Mouse (Mus musculus) lung, embryonic 14.5 days (tissue): ENCODE measurements around the gene Bloc1s4. TPM values are rescaled to one million over a fixed set of nuclear protein-coding genes. Genes with fewer than 3 reads are reported as not detected.

Experiments used
- ATAC-seq: fragments of 200-750 bp; cut with Nextera tagmentation; 2 replicates; pipeline ENCODE4 v1.8.0; 2017; ENCODE audit warnings: mild to moderate bottlenecking, moderate TSS enrichment, moderate library complexity; ENCODE audit not compliant: insufficient read depth
- DNase-seq: peaks from one replicate; pipeline ENCODE4 v3.0.0-alpha.2; 2015
- H3K27ac ChIP-seq: fragments of 300-500 bp; sonication (generic); 2 replicates; pipeline ENCODE4 v1.5.1; 2014; ENCODE audit warnings: low read depth, mild to moderate bottlenecking, moderate library complexity
- H3K27me3 ChIP-seq: fragments of 300-500 bp; sonication (generic); 2 replicates; pipeline ENCODE4 v1.6.1; 2014; ENCODE audit warnings: low read length, control low read depth; ENCODE audit not compliant: insufficient read depth
- H3K36me3 ChIP-seq: fragments of 300-500 bp; sonication (generic); 2 replicates; pipeline ENCODE4 v1.6.1; 2014; ENCODE audit warnings: control low read depth; ENCODE audit not compliant: insufficient read depth
- H3K4me1 ChIP-seq: fragments of 300-500 bp; sonication (generic); 2 replicates; pipeline ENCODE4 v1.6.1; 2014; ENCODE audit warnings: antibody characterized with exemption, control low read depth; ENCODE audit not compliant: insufficient read depth
- H3K4me2 ChIP-seq: fragments of 300-500 bp; sonication (generic); 2 replicates; pipeline ENCODE4 v1.6.1; 2014; ENCODE audit warnings: mild to moderate bottlenecking
- H3K4me3 ChIP-seq: fragments of 300-500 bp; sonication (generic); 2 replicates; pipeline ENCODE4 v1.5.1; 2014; ENCODE audit warnings: low read depth, low read length
- H3K9ac ChIP-seq: fragments of 300-500 bp; sonication (generic); 2 replicates; pipeline ENCODE4 v1.6.1; 2014
- H3K9me3 ChIP-seq: fragments of 300-500 bp; sonication (generic); 2 replicates; pipeline ENCODE4 v1.6.1; 2016; ENCODE audit warnings: low read depth, low read length, control low read depth
- CTCF ChIP-seq: IDR thresholded peaks from 2 replicates; pipeline ENCODE4 v1.5.1; 2016; ENCODE audit warnings: antibody characterized with exemption, low read depth
- WGBS: fragments of 180-500 bp; shearing (Covaris S2); extraction: QIAGEN DNeasy Blood & Tissue Kit; methylation state at CpG from one replicate; pipeline ENCODE4 v1.1.7; 2014; 5-methylcytosine and 5-hydroxymethylcytosine counted together
- polyA plus RNA-seq: library from polyadenylated mRNA; unstranded; fragments of >200 nt; fragmentation: Nextera tagmentation; extraction: Ambion mirVana; gene quantifications from 2 replicates; pipeline ENCODE4 v1.2.1, GENCODE M21; 2014

Bloc1s4 gene
- polyA plus RNA-seq, 1 experiment from 2014 or later: 23.2 TPM

DNA sequence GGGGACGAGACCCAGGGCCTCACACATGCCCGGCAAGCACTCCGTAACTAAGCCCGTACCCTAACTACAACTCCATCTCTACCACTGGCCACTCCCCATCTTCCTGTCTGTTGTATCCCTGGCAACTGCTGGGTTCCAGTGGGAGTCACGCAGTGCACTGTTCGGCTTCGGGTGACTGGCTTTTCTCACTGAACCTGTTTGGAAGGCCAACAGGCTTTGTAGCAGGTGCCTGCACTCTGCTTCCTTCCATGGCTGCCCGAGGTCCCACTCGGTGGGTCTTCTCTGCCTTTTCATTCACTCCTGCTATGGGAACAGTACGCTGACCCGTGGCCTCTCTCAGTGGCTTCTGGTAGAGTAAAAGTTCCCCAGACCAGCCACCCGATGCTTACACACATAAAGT lies 22.6 kb downstream of the Bloc1s4 start:
- Histone ChIP-seq H3K4me2 (no peak overlapping the region), H3K9me3 (no peaks in the 10 kb centered on the region), H3K36me3 (no peaks in the 10 kb centered on the region), H3K4me3 (no peak overlapping the region), H3K9ac (no peak overlapping the region), H3K27me3 (peaks cover 15% of the 10 kb centered on the region), H3K4me1 (no peaks in the 10 kb centered on the region), H3K27ac (no peak overlapping the region)
- 37% methylated on average over 12 of the region's 12 CpGs for WGBS
- DNase-seq (no peak), ATAC-seq (no peak)
- TF ChIP-seq CTCF: no peak

- no peak for DNase-seq
- ATAC-seq: no peak
- Histone ChIP-seq H3K27ac (no peak overlapping the region), H3K9ac (no peak overlapping the region), H3K4me3 (no peak overlapping the region), H3K9me3 (no peaks in the 10 kb centered on the region), H3K4me2 (no peak overlapping the region), H3K27me3 (peaks cover 21% of the 10 kb centered on the region), H3K4me1 (no peaks in the 10 kb centered on the region), H3K36me3 (no peaks in the 10 kb centered on the region)
- 51% methylated on average over 7 of the region's 7 CpGs for WGBS
- no peak for TF ChIP-seq CTCF
These were observed 24.2 kb downstream of the Bloc1s4 start for GRCm38 (mm10) chr5:36724274-36724673.

GRCm38 (mm10) chr5:36723356-36723755 lies 25.1 kb downstream of the Bloc1s4 start:
- ATAC-seq (no peak), DNase-seq (no peak)
- Histone ChIP-seq H3K4me2 (no peak overlapping the region), H3K4me1 (no peaks in the 10 kb centered on the region), H3K4me3 (no peak overlapping the region), H3K9me3 (no peaks in the 10 kb centered on the region), H3K27ac (no peak overlapping the region), H3K36me3 (no peaks in the 10 kb centered on the region), H3K27me3 (peaks cover 27% of the 10 kb centered on the region), H3K9ac (no peak overlapping the region)
- 69% methylated on average over 9 of the region's 9 CpGs for WGBS
- no peak for TF ChIP-seq CTCF

GRCm38 (mm10) chr5:36722415-36722856 lies 26.0 kb downstream of the Bloc1s4 start:
- no peaks in the 10 kb centered on the region for H3K9me3 ChIP-seq
- no peak for TF ChIP-seq CTCF
- 68% methylated on average over 6 of the region's 6 CpGs for WGBS
- H3K36me3 ChIP-seq: no peaks in the 10 kb centered on the region
- H3K27me3 ChIP-seq: peaks cover 32% of the 10 kb centered on the region
- H3K4me1 ChIP-seq: no peaks in the 10 kb centered on the region
- no peak overlapping the region for H3K4me2 ChIP-seq
- H3K9ac ChIP-seq: no peak overlapping the region
- no peak overlapping the region for H3K27ac ChIP-seq
- H3K4me3 ChIP-seq: no peak overlapping the region
- DNase-seq (no peak), ATAC-seq (no peak)

DNA sequence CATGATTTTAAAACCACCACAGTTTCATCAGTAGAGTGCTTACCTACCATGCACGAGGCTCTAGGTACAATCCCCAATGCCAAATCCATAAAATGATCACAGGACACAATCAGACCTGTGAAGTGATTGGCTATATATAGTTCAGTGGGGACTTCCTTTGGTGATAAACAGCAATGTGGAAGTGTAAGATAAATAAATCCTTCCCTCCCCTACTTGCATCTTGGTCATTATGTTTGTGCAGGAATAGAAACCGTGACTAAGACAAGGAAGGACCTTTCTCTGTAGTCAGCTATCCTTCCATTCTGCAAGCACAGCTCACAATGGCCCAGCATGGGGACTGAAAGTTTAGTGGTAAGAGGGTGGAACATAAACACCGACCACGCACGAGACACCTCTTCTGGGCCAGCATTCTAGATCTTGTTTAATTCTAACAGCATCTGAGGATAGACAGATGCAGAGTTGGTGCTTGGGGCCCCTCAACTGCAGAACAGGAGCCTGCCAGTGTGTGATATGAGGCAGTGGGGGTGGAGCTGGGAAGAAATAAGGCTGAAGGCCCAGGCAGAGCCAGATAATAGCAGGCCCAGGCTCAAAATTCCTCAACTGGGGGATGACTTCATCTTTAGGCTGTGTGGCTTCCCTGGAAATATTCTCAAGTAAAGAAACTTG lies 27.6 kb downstream of the Bloc1s4 start:
- 66% methylated on average over 5 of the region's 5 CpGs for WGBS
- peaks cover 38% of the 10 kb centered on the region for H3K27me3 ChIP-seq
- H3K36me3 ChIP-seq: no peaks in the 10 kb centered on the region
- no peaks in the 10 kb centered on the region for H3K9me3 ChIP-seq
- no peaks in the 10 kb centered on the region for H3K4me1 ChIP-seq
- no peak for TF ChIP-seq CTCF
- ATAC-seq (no peak), DNase-seq (no peak)
- no peak overlapping the region for H3K9ac ChIP-seq
- H3K4me3 ChIP-seq: no peak overlapping the region
- no peak overlapping the region for H3K4me2 ChIP-seq
- no peak overlapping the region for H3K27ac ChIP-seq

- no peaks in the 10 kb centered on the region for H3K9me3 ChIP-seq
- H3K36me3 ChIP-seq: no peaks in the 10 kb centered on the region
- WGBS: 79% methylated on average over 5 of the region's 5 CpGs
- H3K9ac ChIP-seq: no peak overlapping the region
- DNase-seq (no peak), ATAC-seq (no peak)
- TF ChIP-seq CTCF: no peak
- H3K27me3 ChIP-seq: peaks cover 45% of the 10 kb centered on the region
- H3K4me3 ChIP-seq: no peak overlapping the region
- H3K4me1 ChIP-seq: no peaks in the 10 kb centered on the region
- H3K27ac ChIP-seq: no peak overlapping the region
- no peak overlapping the region for H3K4me2 ChIP-seq
These were observed 28.2 kb downstream of the Bloc1s4 start for GRCm38 (mm10) chr5:36720219-36720618.

DNA sequence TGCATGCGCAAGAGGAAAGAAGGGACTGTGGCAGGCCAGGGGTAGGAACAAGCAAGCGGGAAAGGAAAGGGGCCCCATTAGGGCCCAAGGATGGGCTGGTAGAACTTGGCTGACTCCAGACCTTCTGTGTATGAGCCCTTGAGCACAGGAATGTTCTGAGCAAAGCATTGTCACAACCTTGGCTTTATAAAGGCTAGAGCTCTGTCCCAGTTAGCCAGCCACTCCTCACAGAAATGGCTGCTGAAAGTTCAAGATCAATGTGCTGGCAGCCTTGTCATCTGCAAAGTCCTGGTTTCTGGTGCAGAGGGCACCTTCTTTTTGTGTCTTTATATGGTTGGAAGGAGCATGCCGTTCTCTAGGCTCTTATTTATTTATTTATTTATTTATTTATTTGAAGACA lies 28.8 kb downstream of the Bloc1s4 start:
- Histone ChIP-seq H3K9me3 (no peaks in the 10 kb centered on the region), H3K27me3 (peaks cover 46% of the 10 kb centered on the region), H3K36me3 (no peaks in the 10 kb centered on the region), H3K9ac (no peak overlapping the region), H3K4me3 (no peak overlapping the region), H3K27ac (no peak overlapping the region), H3K4me2 (no peak overlapping the region), H3K4me1 (no peaks in the 10 kb centered on the region)
- DNase-seq (no peak), ATAC-seq (no peak)
- no peak for TF ChIP-seq CTCF
- WGBS: 75% methylated on average over 3 of the region's 3 CpGs
